Mouse (Mus musculus) gastrocnemius, postnatal 10 days (tissue): ENCODE measurements at regions not wholly inside any gene's neighbourhood (a gene's known extent, or its start where the extent isn't known, plus 50 kb on each side); places are given as distances from the start of the nearest gene placed in this dataset.

Experiments
- DNase-seq: peaks from one replicate; pipeline ENCODE4 v3.0.0; 2021; ENCODE audit warnings: mixed read lengths

DNA sequence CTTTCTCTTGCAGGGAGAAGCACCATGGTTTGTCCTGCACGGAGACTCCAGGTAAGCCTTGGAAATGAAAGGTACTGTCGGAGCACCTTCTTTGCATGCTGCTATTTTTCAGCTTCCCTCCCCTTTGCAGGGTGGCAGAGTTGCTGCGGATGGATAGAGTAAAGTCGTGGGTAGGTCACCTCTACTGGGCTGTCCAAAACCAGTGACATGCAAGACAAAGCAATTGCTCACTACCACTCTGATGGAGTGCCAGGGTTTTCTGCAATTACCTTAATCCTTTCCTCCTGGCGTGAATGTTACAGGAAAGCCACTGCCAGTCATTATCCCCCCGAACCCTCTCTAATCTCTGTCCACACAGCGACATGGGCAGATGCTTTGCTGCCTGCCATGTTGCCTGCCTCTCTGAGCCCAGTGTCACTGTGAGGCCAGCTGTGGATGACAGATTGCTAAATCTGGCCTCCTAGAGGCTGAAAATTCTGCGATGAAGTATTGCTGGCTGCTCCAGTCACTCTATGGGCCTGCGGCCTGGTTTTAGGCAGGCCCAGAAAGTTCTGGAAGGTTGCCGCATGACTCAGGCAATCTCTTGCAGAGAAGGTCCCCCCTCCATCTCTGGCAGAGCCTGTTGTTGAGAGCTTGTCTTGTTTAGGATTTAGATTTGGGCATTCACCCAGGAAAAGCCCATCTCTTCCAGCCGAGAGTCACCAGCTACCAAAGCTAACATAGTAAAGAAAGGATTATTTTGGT, 54.1 kb upstream of the Sod3 start:
- peak; percentile 70 for DNase-seq

DNA sequence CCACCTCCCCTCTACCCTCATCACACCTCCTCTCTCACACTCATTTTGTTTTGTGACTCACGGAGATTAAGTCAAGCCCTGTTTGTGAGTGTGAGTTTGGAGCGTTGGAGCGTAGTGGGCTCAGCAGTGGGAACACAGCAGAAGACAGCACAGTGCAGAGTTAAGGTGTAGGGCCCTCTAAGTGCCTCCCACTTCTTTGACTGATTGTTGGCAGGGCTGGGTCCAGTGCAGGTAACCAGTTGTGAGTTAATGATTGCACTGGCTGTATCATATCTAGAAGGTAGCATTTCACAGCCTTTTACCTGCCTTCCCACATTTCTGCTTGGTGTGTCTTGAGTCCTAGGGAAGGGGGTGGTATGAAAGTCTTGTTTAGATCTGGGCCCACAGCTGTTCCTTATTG, 67.3 kb upstream of the Sod3 start:
- no peak for DNase-seq

DNA sequence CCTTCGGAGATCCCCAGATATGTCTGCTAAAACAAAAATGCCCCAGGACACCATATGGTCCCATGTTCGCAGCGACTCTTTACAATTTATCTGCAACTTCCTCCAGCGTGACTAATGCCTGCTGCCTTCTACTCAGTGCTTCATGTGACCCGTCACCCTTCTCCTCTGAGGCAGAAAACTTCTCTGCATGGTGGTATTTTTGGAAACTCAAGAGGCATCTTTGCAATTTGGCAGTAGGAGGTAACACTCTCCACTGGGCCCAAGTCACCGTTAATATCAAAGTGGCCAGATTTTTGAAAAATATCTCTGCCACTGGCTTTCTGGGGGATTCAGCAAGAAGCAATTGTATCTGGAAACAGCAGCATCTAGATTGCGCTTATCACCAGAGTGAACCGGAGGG, 69.1 kb upstream of the Sod3 start:
- DNase-seq, result no peak

DNA sequence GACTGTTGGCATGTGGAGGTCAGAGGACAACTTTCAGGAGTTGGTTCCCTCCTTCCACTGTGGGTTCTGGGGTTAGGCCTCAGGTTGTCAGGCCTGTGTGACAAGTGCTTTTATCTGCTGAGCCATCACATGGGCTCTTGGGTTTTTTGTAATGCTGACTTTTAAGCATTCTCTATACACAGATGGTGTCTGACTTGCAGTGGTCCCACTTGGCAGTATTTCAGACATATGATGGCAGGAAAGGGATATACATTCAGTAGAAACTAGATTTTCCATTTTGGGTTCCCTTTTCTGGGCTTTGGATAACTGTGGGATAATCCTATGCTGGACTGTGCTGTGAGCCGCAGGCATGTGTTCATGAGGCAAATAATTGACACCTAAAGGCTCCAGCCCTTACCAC, 75.3 kb upstream of the Sod3 start:
- no peak for DNase-seq

DNA sequence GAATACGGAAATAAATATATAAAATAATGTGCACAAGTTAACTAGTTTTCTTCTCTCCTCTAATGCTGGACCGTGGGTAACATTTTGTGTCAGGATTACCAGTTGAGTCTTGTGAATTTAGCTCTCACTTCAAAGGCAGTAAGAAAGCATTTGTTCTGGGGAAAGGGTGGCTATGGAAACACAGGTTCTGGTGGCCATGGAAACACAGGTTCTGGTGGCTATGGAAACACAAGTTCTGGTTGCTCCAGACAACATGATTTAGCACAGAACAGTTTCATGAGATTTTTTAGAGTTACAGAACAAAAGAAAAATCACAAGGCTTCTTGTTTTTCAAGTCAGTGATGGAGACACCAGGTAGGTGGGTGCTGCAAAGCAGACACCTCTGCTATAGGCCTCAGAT, 82.7 kb upstream of the Sod3 start:
- no peak for DNase-seq

DNA sequence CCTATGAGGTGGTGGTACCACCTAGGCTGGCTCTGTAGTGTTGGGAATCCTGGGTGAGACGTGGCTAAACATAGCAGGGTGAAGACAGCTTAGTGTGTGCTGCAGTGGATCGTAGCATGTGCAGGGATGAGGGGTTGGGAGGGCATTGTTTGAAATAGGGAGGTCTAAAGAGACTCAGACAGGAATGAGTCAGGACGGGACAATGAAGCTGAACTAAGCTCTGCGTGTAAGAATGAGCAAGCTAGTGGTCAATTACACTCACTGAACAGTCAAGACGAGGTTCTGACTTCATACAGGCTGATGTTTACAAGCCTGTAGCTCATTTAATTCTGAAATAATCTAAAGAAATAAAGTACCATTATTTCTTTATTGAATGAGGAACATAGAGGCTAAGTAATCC, 85.5 kb upstream of the Sod3 start:
- no peak for DNase-seq

DNA sequence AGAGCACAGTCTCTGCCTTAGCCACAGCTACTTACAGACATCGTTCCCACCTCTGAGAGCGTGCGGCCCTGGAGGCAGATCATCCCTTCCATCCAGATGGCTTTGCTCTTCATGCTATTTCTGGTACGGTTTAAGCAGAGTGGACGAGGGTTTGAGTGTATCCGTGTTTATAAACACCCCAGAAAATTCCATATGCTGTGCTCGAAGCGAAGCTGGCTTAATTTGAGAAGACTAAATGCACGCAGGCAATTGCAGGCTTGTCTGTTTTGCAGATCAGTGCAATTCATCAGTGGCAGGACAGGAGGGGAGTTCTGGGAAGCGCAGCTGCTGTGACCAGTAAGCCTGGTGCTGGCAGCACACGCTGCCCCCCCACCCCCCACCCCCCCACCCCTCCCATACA, 72.9 kb upstream of the Dhx15 start:
- DNase-seq, result no peak

DNA sequence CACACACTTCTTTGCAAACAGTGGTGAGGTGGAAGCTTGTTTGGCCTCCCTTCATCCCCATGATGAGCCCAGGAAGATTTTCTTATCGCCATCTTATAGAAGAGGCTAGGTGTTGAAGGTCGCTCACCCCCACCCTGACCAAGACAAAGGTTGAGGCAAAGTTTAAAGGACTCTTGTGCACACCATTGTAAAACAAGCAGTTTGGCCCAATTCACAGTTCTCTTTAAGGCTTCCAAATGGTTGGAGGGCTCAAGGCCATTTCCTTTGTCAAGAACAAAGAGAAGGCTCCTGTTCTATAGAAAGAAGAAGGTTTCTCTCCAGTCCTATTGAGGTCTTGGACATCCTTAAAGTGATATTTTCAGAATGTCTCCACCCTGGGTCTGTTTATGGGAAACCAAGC, 67.8 kb upstream of the Dhx15 start:
- no peak for DNase-seq

DNA sequence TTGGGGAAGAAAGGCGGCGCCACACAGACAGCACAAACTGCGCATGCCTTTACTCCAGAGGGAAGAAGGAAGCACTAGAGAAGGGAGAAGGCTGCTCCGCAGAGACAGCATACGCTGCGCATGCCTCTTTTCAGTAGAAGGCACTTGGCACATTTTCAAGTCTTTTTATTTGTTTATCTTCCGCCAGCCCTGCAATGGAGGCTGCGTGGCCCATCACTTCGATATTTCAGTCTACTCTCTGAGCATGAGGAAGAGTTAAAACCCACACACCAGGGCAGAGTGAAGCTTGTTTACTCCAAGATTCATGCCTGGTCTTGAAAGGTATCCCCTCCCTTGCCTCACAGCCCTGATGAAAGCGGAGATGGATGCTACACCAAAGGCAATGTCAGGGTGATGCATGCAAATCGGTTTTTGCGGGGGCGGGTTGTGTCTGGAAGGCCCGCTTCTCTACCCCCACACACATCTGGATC, 64.3 kb upstream of the Dhx15 start:
- DNase-seq, result no peak

DNA sequence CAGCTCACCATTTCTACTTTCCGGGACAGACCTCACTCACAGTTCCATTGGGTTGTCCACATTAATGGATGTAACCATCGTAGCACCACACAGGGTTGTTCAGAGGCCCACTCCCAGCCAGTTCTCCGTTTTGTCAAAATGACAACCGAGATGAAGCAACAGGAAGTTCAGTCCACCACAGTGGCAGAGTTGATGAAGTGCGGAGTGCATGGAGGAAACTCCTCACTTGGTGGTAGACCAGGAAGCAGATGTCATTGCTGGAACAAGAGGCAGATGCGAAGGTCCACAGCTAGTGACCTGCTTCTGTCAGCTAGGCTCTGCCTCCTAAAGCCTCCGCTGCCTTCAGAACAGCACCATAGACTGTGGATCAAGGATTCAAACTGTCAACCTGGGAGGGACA, 59.5 kb upstream of the Dhx15 start:
- DNase-seq, result no peak

DNA sequence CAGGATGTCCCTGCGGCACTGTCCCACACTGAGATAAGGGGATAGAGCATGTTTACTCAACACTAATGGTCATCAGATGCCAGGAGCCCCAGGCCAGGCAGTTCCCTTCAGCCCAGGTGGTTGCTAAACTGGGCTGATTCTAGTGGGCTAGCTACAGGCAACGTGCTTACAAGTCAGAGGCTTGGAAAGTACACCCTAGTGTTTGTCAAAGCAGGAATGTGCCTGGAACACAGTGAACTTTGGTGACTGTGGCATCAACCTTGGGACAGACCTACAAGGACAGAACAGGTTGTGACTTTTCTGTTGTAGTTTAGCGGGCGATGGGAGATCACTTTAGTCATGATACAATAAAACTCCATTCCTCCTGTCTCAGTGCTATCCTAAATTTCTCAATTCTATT, 53.6 kb upstream of the Dhx15 start:
- DNase-seq, result no peak

DNA sequence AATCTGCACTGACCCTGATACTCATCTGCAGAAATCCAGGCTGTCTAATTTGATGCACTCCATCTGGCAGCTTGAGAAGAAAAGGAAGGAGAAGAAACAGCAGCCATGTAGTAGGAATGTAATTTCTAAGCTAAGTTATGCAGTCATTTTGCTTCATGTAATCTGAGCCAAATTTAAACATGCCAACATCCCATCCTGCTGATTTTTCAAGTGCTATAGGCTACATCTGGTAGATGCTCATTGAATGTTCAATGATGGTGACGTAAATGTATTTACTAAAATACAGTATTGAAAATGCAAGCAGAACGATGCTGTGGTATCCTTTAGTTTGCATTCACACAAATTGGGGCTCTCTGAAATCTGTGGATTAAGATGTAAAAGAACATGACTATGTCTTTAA, 52.1 kb upstream of the Dhx15 start:
- DNase-seq, result no peak

DNA sequence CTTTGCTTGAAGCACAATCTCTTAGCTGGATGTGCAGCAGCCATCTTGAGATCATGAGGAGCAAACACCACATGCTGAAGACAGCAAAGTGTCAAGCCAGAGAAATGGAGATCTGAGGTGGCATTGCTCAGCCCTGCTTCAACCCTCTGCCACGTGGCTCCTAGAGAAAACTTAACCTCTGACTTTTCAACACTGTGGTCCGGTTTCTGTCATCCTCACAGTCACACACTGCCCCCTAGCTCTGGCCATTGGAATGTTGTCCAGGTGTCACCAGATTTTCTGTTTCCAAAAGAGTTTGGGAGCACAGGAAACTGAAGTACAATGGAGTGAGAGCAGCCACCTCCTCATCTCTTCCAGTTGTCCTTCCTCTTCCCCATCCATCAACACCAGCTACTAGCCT, 50.2 kb upstream of the Dhx15 start:
- no peak for DNase-seq
